ENCODE assay signal across 16 mouse cellular contexts in the genomic region with DNA sequence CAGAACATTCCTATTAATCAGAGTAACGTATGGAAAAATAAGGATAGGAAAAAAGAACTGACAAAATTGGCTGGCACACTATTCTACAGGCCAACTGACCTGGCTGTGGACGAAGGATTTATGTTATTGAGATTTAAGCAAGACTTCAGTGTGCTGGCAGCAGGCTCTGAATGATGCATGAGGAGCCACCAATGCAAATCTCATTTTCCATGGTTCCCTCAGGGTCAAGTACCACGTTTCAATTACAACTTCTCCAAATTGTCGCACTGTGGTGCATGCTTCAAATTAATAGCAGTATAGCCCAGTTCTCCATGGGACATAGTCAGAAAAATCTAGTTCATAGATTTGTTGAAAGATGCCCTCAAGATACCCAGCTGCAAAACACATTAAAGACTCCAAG.
"Had no signal": no experiment of that assay in that cellular context is flagged by ENCODE, and none has a peak within 500 bp of the region (broad histone marks: within the 10 kb centered on the region; RNA-seq: fewer than 3 reads in every experiment).

No protein-coding gene starts in this region.

- H3K4me1 ChIP-seq: limb, embryonic 15.5 days had no signal

- H3K27me3 ChIP-seq: limb, embryonic 12.5 days; limb, embryonic 15.5 days had no signal

- ATAC-seq: intestine, embryonic 16.5 days; liver, postnatal 0 days; lung, postnatal 0 days had no signal

- H3K9ac ChIP-seq: limb, embryonic 12.5 days; limb, embryonic 15.5 days; liver, embryonic 14.5 days; liver, postnatal 0 days; lung, embryonic 14.5 days had no signal

- DNase-seq: kidney, adult 18-20 months; kidney, adult 9 months; kidney, postnatal 14 days; kidney, postnatal 4 days; left cerebral cortex, postnatal 4 days; liver, postnatal 0 days; lung, embryonic 14.5 days; thymus, adult 18-20 months; thymus, postnatal 36 days had no signal

- H3K9me3 ChIP-seq: limb, embryonic 12.5 days; limb, embryonic 15.5 days had no signal

- H3K4me3 ChIP-seq: limb, embryonic 12.5 days; limb, embryonic 15.5 days had no signal

- H3K36me3 ChIP-seq: limb, embryonic 12.5 days; limb, embryonic 15.5 days had no signal

- H3K27ac ChIP-seq: limb, embryonic 12.5 days; limb, embryonic 15.5 days; liver, embryonic 14.5 days; macrophage had no signal

- H3K4me2 ChIP-seq: limb, embryonic 12.5 days; limb, embryonic 15.5 days; liver, embryonic 11.5 days; lung, embryonic 14.5 days had no signal
